Mouse (Mus musculus): ENCODE measurements at regions not wholly inside any gene's neighbourhood (a gene's known extent, or its start where the extent isn't known, plus 50 kb on each side); places are given as distances from the start of the nearest gene placed in this dataset.

GRCm38 (mm10) chr3:27779892-27780291, 68.8 kb upstream of the Fndc3b start:
- ATAC-seq (peak; percentile 62), DNase-seq (ENCODE audit: low spot score) (peak; percentile 35)
- TF ChIP-seq CTCF (IDR thresholded peaks at IDR 0.05; ENCODE audit: low read depth): no peak
- Histone ChIP-seq H3K9ac (replicated peaks; ENCODE audit: low read length) (no peak overlapping the region), H3K27me3 (ENCODE audit: insufficient read depth, low read length) (no peaks in the 10 kb centered on the region), H3K27ac (no peak overlapping the region), H3K36me3 (ENCODE audit: insufficient read depth, low read length) (no peaks in the 10 kb centered on the region), H3K4me1 (ENCODE audit: insufficient read depth, low read length) (peaks cover 15% of the 10 kb centered on the region), H3K9me3 (ENCODE audit: low read length) (no peaks in the 10 kb centered on the region), H3K4me2 (ENCODE audit: low read depth, low read length) (no peak overlapping the region), H3K4me3 (ENCODE audit: low read length) (no peak overlapping the region)
- 27% methylated on average over 7 of the region's 7 CpGs for WGBS

DNA sequence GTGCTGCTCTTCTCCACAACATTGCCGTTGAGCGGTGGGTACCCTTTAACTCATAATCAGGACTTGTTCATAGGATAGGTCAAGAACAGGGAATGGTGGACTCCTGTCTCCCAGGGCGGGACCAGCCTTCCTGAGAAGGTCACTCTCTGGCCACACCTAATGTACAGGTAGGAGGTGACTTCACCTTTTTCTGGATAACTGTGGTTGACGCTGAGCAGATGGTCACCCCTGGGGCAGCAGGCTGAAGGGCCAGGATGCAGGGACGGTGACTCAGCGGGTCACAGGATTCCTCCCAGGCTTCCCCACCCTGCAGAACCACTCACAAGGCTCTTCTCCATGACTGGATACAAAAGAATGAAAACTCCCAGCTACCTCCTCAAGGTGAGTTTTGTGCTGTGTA, 66.6 kb upstream of the Fndc3b start:
- Histone ChIP-seq H3K27me3 (ENCODE audit: insufficient read depth, low read length) (no peaks in the 10 kb centered on the region), H3K9ac (replicated peaks; ENCODE audit: low read length) (no peak overlapping the region), H3K36me3 (ENCODE audit: insufficient read depth, low read length) (no peaks in the 10 kb centered on the region), H3K4me3 (ENCODE audit: low read length) (no peak overlapping the region), H3K27ac (no peak overlapping the region), H3K9me3 (ENCODE audit: low read length) (no peaks in the 10 kb centered on the region), H3K4me2 (ENCODE audit: low read depth, low read length) (no peak overlapping the region), H3K4me1 (ENCODE audit: insufficient read depth, low read length) (peaks cover 15% of the 10 kb centered on the region)
- no peak for TF ChIP-seq CTCF (IDR thresholded peaks at IDR 0.05; ENCODE audit: low read depth)
- no peak for DNase-seq (ENCODE audit: low spot score)
- ATAC-seq: no peak
- WGBS: 90% methylated on average over 6 of the region's 6 CpGs

- H3K27ac ChIP-seq: no peak overlapping the region
- no peak overlapping the region for H3K9ac ChIP-seq (replicated peaks; ENCODE audit: low read length)
- H3K36me3 ChIP-seq (ENCODE audit: insufficient read depth, low read length): no peaks in the 10 kb centered on the region
- no peak overlapping the region for H3K4me2 ChIP-seq (ENCODE audit: low read depth, low read length)
- H3K4me3 ChIP-seq (ENCODE audit: low read length): no peak overlapping the region
- no peaks in the 10 kb centered on the region for H3K27me3 ChIP-seq (ENCODE audit: insufficient read depth, low read length)
- no peak for TF ChIP-seq CTCF (IDR thresholded peaks at IDR 0.05; ENCODE audit: low read depth)
- DNase-seq (ENCODE audit: low spot score) (no peak), ATAC-seq (no peak)
- H3K9me3 ChIP-seq (ENCODE audit: low read length): no peaks in the 10 kb centered on the region
- 87% methylated on average over 3 of the region's 3 CpGs for WGBS
- no peaks in the 10 kb centered on the region for H3K4me1 ChIP-seq (ENCODE audit: insufficient read depth, low read length)
Measured at GRCm38 (mm10) chr3:27773176-27773575, 62.1 kb upstream of the Fndc3b start.

DNA sequence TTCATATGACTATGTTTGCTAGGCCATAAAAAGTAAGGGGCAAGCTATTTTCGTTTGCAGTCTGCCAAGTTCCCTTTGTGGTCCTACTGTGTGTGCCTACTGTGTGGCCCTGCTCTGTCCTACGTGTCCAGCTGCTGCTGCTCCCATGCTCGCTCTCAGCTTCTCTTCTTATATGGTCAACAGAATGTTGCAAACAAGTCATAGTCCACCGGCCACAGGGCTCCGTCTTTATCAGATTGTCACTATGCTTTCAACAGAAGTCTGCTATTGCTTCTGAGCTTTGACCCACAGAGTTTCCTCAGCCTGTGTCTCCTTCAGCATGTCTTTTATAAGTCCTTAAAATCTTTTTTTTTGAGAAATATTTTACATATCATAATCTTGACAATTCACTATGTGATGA, 58.3 kb upstream of the Fndc3b start:
- DNase-seq (ENCODE audit: low spot score) (no peak), ATAC-seq (no peak)
- no peaks in the 10 kb centered on the region for H3K9me3 ChIP-seq (ENCODE audit: low read length)
- TF ChIP-seq CTCF (IDR thresholded peaks at IDR 0.05; ENCODE audit: low read depth): no peak
- no peaks in the 10 kb centered on the region for H3K27me3 ChIP-seq (ENCODE audit: insufficient read depth, low read length)
- H3K4me2 ChIP-seq (ENCODE audit: low read depth, low read length): no peak overlapping the region
- no peak overlapping the region for H3K27ac ChIP-seq
- H3K9ac ChIP-seq (replicated peaks; ENCODE audit: low read length): no peak overlapping the region
- H3K36me3 ChIP-seq (ENCODE audit: insufficient read depth, low read length): no peaks in the 10 kb centered on the region
- H3K4me3 ChIP-seq (ENCODE audit: low read length): no peak overlapping the region
- H3K4me1 ChIP-seq (ENCODE audit: insufficient read depth, low read length): no peaks in the 10 kb centered on the region
- 92% methylated on average over 5 of the region's 5 CpGs for WGBS

GRCm38 (mm10) chr3:27767188-27767587, 56.1 kb upstream of the Fndc3b start:
- no peak for TF ChIP-seq CTCF (IDR thresholded peaks at IDR 0.05; ENCODE audit: low read depth)
- H3K4me2 ChIP-seq (ENCODE audit: low read depth, low read length): no peak overlapping the region
- 79% methylated on average over 8 of the region's 8 CpGs for WGBS
- H3K36me3 ChIP-seq (ENCODE audit: insufficient read depth, low read length): no peaks in the 10 kb centered on the region
- H3K4me1 ChIP-seq (ENCODE audit: insufficient read depth, low read length): no peaks in the 10 kb centered on the region
- H3K27ac ChIP-seq: no peak overlapping the region
- H3K4me3 ChIP-seq (ENCODE audit: low read length): no peak overlapping the region
- ATAC-seq (no peak), DNase-seq (ENCODE audit: low spot score) (no peak)
- no peaks in the 10 kb centered on the region for H3K9me3 ChIP-seq (ENCODE audit: low read length)
- no peaks in the 10 kb centered on the region for H3K27me3 ChIP-seq (ENCODE audit: insufficient read depth, low read length)
- no peak overlapping the region for H3K9ac ChIP-seq (replicated peaks; ENCODE audit: low read length)

- DNase-seq (ENCODE audit: low spot score): peak; percentile 57
- Histone ChIP-seq H3K4me2 (ENCODE audit: low read depth, low read length) (no peak overlapping the region), H3K27ac (no peak overlapping the region), H3K9me3 (ENCODE audit: low read length) (no peaks in the 10 kb centered on the region), H3K36me3 (ENCODE audit: insufficient read depth, low read length) (no peaks in the 10 kb centered on the region), H3K4me1 (ENCODE audit: insufficient read depth, low read length) (no peaks in the 10 kb centered on the region), H3K27me3 (ENCODE audit: insufficient read depth, low read length) (no peaks in the 10 kb centered on the region), H3K4me3 (ENCODE audit: low read length) (no peak overlapping the region), H3K9ac (replicated peaks; ENCODE audit: low read length) (no peak overlapping the region)
- ATAC-seq: peak; percentile 73; the same call in 1 of the 2 replicates
- TF ChIP-seq CTCF (IDR thresholded peaks at IDR 0.05; ENCODE audit: low read depth): no peak
- 41% methylated on average over 6 of the region's 6 CpGs for WGBS
Measured at GRCm38 (mm10) chr3:27766421-27766820, 55.3 kb upstream of the Fndc3b start.

- Histone ChIP-seq H3K9ac (replicated peaks; ENCODE audit: low read length) (no peak overlapping the region), H3K4me2 (ENCODE audit: low read depth, low read length) (no peak overlapping the region), H3K4me1 (ENCODE audit: insufficient read depth, low read length) (no peaks in the 10 kb centered on the region), H3K27ac (no peak overlapping the region), H3K9me3 (ENCODE audit: low read length) (no peaks in the 10 kb centered on the region), H3K4me3 (ENCODE audit: low read length) (no peak overlapping the region), H3K27me3 (ENCODE audit: insufficient read depth, low read length) (no peaks in the 10 kb centered on the region), H3K36me3 (ENCODE audit: insufficient read depth, low read length) (no peaks in the 10 kb centered on the region)
- ATAC-seq: no peak
- no peak for TF ChIP-seq CTCF (IDR thresholded peaks at IDR 0.05; ENCODE audit: low read depth)
- no peak for DNase-seq (ENCODE audit: low spot score)
- WGBS: 61% methylated on average over 7 of the region's 7 CpGs
Measured at GRCm38 (mm10) chr3:27765929-27766328, 54.8 kb upstream of the Fndc3b start.

All from hindbrain, postnatal 0 days (tissue).